Mouse (Mus musculus): ENCODE data around the gene Erv3.
"Not testable (repeated sequence)": the region's sequence is repeated elsewhere in the genome, so short reads cannot be mapped to it uniquely, and the experiment has no call there.

Erv3 gene

GRCm38 (mm10) chr2:131864262-131864796 lies 4.8 kb upstream of the Erv3 start:
- in situ Hi-C loops (cut with MboI, MseI) = no loop called here

- in situ Hi-C loops (cut with MboI, MseI) = no loop called here
Observed at GRCm38 (mm10) chr2:131863472-131863871, 3.9 kb upstream of the Erv3 start.

- in situ Hi-C loops (cut with MboI, MseI) = no loop called here
Observed at GRCm38 (mm10) chr2:131862617-131863275, 3.2 kb upstream of the Erv3 start.

DNA sequence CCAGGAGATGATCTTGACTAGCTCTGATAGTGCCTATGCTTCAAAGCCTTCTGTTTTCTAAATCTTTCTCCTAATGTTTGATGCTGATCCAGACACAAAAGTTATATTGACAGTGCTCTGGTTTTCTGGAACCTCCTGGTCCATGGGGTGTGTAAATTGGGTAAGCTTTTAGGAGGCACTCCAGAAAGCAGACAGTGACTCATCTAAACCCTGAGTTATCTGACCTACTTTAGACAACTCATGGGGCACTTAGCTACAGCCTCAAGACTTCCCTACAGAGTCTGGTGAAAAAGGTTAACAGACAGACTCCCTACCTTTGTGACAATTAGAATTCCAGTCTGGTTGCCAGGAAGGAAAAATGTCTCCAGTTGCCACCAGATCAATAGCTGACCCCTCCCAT lies 1.7 kb downstream of the Erv3 start:
- in situ Hi-C loops (cut with MboI, MseI) = no loop called here

GRCm38 (mm10) chr2:131853719-131854118 lies 5.8 kb downstream of the Erv3 start:
- in situ Hi-C loops (cut with MboI, MseI) = no loop called here

DNA sequence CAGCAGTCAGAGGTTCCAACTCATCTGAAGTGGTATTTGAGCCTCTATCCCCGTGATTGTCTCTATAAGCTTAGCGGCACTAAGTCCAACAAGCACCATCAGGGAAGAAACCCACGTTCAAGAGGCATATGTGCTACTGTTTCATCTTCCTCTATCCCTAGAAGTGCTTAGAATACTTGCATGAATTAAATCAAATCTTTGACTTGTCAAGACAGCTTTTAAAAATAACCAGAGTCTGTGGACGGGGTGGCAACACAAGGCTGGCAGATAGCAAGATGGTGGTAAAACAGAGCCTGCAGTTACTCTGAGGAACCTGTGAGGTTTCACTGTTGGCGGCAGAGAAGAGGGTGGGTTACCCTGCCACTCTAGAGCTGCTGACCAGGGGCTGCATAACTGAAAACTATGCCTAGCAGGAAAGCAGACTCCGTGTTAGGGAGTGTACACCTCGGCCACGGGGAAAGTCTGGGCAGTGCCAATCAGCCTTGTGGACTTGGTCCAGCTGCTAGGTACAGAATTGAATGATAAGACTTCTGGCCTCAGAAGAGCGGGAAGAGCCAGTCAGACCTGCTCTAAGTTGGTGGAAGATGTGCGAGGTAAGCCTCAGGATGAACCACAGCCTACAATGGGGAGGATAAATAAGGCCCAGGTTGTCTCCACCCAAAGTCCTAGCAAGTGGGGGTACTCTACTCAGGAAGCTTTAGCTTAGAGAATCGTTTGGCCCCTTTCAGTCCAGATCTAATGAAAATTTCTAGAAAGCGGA lies 8.0 kb downstream of the Erv3 start:
- in situ Hi-C loops (cut with MboI, MseI) = no loop called here

GRCm38 (mm10) chr2:131850047-131850446 lies 9.5 kb downstream of the Erv3 start:
- in situ Hi-C loops (cut with MboI, MseI) = no loop called here

DNA sequence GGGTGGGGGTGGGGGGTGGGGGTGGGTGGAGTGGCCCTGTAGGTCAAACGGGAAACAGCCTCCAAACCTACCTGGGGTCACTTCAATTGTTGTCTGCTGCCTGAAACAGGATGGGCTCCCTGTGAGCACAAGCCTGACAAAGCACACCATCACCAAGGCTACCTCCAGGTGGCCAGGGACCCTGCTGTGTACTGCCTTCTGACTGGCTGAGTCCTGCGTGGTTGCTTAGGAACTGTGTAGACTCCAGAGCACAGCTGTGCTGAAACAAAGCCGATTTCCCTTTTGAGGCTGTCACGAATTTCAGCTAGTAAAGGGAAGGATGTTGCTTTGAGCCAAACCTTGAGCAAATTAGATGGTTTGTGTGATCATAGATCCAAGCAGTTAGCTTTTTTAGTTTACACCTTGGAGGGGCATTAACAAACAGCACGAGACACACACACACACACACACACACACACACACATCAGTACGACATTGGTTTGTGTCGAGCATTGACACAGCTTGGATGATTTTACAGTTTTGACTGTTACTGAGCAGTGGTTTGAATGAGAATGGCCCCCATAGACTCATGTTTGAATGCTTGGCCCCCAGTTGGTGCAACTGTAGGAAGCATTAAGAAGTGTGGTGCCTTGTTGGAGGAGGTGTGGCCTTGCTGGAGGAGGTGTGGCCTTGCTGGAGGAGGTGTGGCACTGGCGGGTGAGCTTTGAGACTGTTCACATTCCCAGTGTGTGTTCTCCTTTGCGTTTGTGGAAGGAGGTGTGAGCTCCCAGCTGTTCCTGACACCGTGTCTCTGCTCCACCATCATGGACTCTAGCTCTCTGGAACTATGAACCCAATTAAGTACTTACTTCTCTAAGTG lies 11.8 kb downstream of the Erv3 start:
- in situ Hi-C loops (cut with MboI, MseI) = loop anchor here (5.0 kb wide), 1 partner anchor 55 kb away; no protein-coding TSS in a partner anchor

GRCm38 (mm10) chr2:131846811-131847210 lies 12.7 kb downstream of the Erv3 start:
- in situ Hi-C loops (cut with MboI, MseI) = loop anchor here (5.0 kb wide), 1 partner anchor 55 kb away; no protein-coding TSS in a partner anchor

- in situ Hi-C loops (cut with MboI, MseI) = loop anchor here (5.0 kb wide), 1 partner anchor 56 kb away; no protein-coding TSS in a partner anchor
Observed at GRCm38 (mm10) chr2:131846132-131846710, 13.3 kb downstream of the Erv3 start.

DNA sequence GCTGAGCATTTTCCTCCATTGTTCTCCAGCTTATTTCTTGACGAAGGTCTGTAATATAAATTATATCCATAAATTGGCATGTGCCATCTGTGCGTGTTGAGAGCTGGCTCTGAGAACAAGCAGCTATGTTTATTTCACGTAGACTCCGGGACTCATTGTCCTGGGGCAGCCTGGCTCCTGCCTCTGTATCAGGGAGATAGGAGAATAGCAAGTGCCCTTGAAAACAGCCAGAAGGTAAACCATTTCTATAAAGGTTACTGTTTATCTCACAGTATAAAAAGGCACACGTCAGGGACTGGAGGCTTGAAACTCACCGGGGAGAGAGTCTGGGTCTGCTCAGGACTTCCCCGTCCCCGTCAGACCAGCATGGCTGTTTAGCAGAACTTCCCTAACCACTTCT lies 13.9 kb downstream of the Erv3 start:
- in situ Hi-C loops (cut with MboI, MseI) = loop anchor here (5.0 kb wide), 1 partner anchor 57 kb away; no protein-coding TSS in a partner anchor

DNA sequence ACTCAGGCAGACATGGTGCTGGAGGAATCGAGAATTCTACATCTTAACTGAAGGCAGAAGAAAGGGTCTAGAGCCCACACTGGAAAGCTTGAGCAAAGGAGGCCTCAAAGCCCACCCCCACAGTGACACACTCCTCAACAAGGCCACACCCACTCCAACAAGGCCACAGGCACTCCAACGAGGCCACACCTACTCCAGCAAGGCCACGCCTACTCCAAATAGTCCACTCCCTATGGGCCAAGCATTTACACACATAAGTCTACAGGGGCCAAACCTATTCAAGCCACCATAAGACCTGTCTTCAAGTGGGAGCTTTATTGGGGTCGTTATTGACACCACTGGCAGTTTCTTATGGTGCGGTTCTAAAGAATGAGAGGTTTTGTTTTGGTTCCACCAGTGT lies 17.0 kb downstream of the Erv3 start:
- in situ Hi-C loops (cut with MboI, MseI) = no loop called here

- in situ Hi-C loops (cut with MboI, MseI) = no loop called here
Observed at GRCm38 (mm10) chr2:131841321-131841693, 18.2 kb downstream of the Erv3 start.

GRCm38 (mm10) chr2:131840611-131841320 lies 18.8 kb downstream of the Erv3 start:
- in situ Hi-C loops (cut with MboI, MseI) = no loop called here

DNA sequence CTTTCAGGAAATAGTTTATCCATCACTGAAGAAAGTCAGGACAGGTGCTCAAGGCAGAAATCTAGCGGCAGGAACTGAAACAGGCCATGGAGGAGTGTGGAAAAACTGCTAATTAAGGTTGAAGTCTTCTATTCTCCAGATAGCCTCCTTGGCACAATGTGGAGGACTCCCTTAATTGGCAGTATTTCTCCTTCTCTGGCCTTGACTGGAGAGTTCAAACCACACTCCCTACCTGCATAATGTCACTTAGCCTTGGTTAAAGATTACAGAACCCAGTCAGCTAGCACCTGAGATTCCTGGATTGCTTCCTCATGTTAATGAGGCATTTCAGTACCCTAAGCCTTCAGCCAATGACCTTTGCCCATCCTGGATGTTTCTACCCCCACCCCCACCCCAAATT lies 25.3 kb downstream of the Erv3 start:
- in situ Hi-C loops (cut with MboI, MseI) = no loop called here

DNA sequence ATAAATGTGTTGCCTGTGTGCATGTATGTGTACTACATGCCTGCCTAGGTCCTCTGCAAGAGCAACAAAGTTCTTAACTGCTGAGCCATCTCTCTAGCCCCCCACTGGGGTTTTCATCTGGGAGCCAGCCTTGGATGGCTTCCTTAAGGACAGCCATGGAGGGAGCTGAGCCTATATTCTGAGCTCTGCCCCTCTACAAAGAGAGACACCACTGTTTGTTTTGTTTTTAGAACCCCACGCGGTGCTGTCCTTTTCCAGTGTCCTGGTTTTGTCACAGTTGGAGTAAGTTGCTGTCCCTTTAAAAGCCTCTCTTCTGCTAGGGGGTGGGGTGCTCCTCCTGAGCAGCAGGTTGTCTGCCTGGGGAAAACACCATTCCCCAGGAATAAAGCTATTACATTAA lies 27.7 kb downstream of the Erv3 start:
- in situ Hi-C loops (cut with MboI, MseI) = no loop called here

GRCm38 (mm10) chr2:131830945-131831344 lies 28.6 kb downstream of the Erv3 start:
- in situ Hi-C loops (cut with MboI, MseI) = not testable (repeated sequence)

DNA sequence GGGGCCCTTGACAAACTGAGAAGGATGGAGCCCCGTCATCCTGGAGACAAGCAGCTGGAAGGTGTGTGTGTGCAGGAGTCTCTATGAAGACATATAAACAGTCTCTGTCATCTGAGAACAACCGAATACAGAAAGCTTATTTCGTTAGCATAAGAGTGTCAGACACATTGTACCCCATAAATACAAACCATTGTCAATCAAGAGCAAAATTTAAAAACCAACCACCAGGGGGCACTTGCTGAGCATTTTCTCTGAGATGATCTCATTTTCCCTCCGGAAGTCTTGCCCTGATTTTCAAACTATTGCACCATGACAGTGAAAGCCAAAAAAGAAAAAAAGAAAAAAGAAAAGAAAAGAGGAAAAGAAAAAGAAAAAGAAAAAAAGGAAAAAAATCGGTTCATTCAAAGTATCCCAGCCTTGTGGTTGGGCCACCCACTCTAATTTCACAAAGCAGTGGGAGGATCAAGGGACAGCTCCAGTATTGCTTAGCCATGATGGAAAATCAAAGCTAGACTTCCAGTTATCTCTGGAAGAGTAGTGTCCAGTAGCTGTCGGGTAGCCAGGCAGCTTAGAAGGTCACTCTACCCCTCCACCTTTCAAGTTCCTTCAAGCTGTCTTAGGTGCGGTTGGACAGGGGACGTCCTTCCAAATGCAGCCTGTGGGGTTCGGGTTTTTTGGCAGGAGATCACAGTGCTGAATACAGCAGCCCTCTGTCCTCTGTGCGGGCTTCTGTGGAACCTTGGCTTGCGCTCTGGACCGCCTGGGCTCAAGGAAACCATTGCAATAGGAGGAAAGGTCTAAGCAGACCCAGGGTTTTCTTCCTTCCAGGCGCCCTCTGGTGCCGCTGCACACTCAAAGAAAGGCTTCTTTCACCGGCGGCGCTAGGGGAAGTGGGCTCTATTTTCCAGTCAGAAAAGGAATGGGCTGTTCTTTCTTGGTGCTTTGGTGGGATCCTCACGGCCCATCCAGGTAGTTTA lies 31.3 kb downstream of the Erv3 start:
- in situ Hi-C loops (cut with MboI, MseI) = loop anchor here (10.0 kb wide), 1 partner anchor 297 kb away; no protein-coding TSS in a partner anchor

- in situ Hi-C loops (cut with MboI, MseI) = loop anchor here (10.0 kb wide), 1 partner anchor 298 kb away; no protein-coding TSS in a partner anchor
Observed at GRCm38 (mm10) chr2:131827026-131827687, 32.4 kb downstream of the Erv3 start.

Measured in T-helper 2 cell (primary cell).